Mouse (Mus musculus) myocyte (in vitro differentiated cells): Measurements from ENCODE around the gene Ptchd3.

Experiments used
- CEBPB ChIP-seq: IDR thresholded peaks from 2 replicates; pipeline ENCODE4 v1.6.1; 2011; ENCODE audit warnings: mild to moderate bottlenecking, moderate library complexity; ENCODE audit not compliant: poor library complexity, insufficient read depth, severe bottlenecking
- E2F4 ChIP-seq: IDR thresholded peaks from one replicate; pipeline ENCODE4 v1.6.1; 2011; ENCODE audit warnings: mild to moderate bottlenecking, control low read depth, moderate library complexity; ENCODE audit not compliant: insufficient read depth
- MAX ChIP-seq: IDR thresholded peaks from one replicate; pipeline ENCODE4 v1.6.1; 2011; ENCODE audit warnings: low read depth, mild to moderate bottlenecking, control low read depth
- MYOG ChIP-seq, 3 experiments: IDR thresholded peaks; one replicate each; pipeline ENCODE4 v1.6.1; 2011; ENCODE audit warnings: control low read depth in 2 of 3, low read depth in 2 of 3, mild to moderate bottlenecking in 2 of 3; ENCODE audit not compliant: insufficient read length in 2 of 3, control insufficient read depth in 1 of 3, insufficient read depth in 1 of 3
- POLR2A ChIP-seq: IDR thresholded peaks from one replicate; pipeline ENCODE4 v1.6.1; 2011; ENCODE audit warnings: low read depth, mild to moderate bottlenecking, control low read depth, moderate library complexity; ENCODE audit not compliant: insufficient read length
- POLR2AphosphoS2 ChIP-seq: IDR thresholded peaks from one replicate; pipeline ENCODE4 v1.6.1; 2011; ENCODE audit warnings: low read depth, control low read depth; ENCODE audit not compliant: insufficient read length
- TCF12 ChIP-seq: IDR thresholded peaks from one replicate; pipeline ENCODE4 v1.6.1; 2011; ENCODE audit warnings: mild to moderate bottlenecking, control low read depth; ENCODE audit not compliant: poor library complexity, insufficient read depth, severe bottlenecking
- USF1 ChIP-seq: IDR thresholded peaks from one replicate; pipeline ENCODE4 v1.6.1; 2011; ENCODE audit warnings: low read depth, mild to moderate bottlenecking, control low read depth, moderate library complexity

DNA sequence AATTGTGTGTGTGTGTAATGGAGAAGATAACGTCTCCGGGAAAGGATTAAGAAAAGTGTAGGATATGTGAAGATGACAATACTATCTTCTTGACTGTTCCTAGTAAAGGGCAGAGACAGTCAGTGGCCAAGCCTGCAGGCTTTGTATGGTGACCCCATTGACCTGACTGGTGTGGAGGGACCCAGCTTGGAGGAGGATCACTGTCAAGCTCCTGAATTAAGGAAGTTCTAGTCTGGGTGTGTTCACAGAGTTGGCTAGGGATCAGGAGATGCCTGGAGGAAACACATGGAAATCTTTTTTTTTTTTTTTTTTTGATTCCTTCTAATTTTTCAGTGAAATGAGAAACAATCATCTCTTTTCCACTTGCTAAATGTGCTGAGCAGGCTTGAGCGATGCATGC lies 35.9 kb upstream of the Ptchd3 start:
- TF ChIP-seq E2F4 (no peak), MAX (no peak), POLR2A (no peak), USF1 (no peak), POLR2AphosphoS2 (no peak), MYOG (IDR thresholded peaks at IDR 0.05; ENCODE audit: control insufficient read depth in 1 of 3, insufficient read depth in 1 of 3, insufficient read length in 2 of 3, low read depth in 2 of 3) (no peak), TCF12 (no peak), CEBPB (no peak)
